Mouse (Mus musculus) left cerebral cortex, postnatal 25 days (tissue): ENCODE data around the gene Trim67. TPM values are rescaled to one million over a fixed set of nuclear protein-coding genes. Genes with fewer than 3 reads are reported as not detected.

ENCODE experiments used
- DNase-seq, 2 experiments: peaks; one replicate each; pipeline ENCODE4 v3.0.0; 2022; ENCODE audit warnings: low spot score in 2 of 2, mixed read lengths in 1 of 2
- intact Hi-C: fragments of 180-260 bp; cut with DNase I; formaldehyde crosslinking; loops from one replicate; pipeline ENCODE4 v1.15.1; 2025
- total RNA-seq, 2 experiments: library from RNA; stranded (reverse); gene quantifications; 2 replicates each; pipeline ENCODE4 v1.2.3; 2021

Gene Trim67
- total RNA-seq, 2 experiments from 2014 or later, result 2.2 to 2.4 TPM

GRCm38 (mm10) chr8:124862321-124863162 is 69.7 kb downstream of the Trim67 start, which contains the start of the genes Gnpat and 2810004N23Rik:
Gene Gnpat (plus strand): TSS chr8:124863033.
Gene 2810004N23Rik (minus strand): TSS chr8:124863120.
- intact Hi-C loops, result no loop called here
- peak; percentile 92 to 93 for DNase-seq

DNA sequence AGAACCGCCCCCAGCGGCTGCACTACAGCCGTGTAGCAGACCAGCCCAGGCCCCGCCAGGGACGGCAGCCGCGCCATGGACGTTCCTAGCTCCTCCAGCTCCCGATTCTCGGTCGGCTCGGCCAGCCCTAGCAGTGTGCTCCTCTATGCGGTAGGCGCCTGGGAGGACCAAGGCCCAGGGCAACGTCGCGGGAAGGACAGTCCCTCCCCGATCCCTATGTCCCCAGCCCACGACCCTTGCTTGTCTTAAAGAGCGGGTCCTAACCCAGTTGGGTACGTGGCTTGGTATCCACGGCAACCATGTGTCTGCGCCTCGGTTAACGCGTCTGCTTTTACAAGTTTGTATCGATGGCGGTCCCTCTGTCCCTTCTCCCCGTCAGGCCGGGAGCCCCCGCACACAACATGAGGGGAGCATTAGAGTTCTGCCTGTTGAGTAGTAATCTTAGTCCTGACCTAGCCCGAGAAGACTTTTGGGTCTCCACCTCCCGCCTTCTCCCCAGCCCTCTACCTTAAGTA is 70.3 kb downstream of the Trim67 start:
- intact Hi-C loops, result no loop called here
- no peak for DNase-seq

DNA sequence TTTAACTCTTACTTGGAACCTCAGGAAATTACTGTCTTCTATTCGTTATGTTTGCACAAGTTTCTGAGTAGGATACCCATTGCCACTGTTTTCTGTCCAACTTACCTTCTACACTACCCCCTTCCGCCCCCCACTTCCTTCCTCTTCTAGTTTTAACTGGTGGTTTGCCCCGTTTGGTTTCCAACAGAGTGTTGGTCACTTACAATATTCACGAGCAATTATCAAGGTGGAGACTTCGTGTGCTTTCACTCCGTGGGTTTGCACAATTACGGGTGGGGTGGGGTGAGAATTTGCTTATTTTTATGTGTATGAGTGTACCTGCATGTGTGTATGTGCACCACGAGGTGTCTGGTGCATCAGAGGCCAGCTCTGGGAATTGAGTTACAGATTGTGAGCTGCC is 70.8 kb downstream of the Trim67 start:
- no peak for DNase-seq
- intact Hi-C loops, result no loop called here

GRCm38 (mm10) chr8:124866669-124867068 is 73.8 kb downstream of the Trim67 start:
- intact Hi-C loops, result no loop called here
- no peak for DNase-seq

DNA sequence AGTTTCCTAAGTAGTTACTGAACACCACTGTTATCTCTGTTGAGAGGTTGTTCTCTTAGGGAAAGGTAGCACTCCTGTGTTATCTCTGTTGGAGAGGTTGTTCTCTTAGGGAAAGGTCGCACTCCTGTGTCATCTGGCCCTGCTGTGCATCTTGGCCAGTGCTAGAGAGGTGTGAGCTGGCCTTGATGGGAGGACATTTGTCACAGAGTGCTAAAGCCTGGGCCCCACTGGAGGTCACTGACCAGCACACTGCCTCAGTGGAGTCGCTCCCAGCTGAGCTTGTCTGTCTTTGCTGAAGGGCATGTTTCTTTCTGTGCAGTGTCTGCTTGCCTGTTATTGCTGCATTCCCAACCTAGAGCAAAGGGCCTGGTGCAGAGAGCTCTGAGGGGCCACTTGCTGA is 74.2 kb downstream of the Trim67 start:
- intact Hi-C loops, result no loop called here
- no peak for DNase-seq

DNA sequence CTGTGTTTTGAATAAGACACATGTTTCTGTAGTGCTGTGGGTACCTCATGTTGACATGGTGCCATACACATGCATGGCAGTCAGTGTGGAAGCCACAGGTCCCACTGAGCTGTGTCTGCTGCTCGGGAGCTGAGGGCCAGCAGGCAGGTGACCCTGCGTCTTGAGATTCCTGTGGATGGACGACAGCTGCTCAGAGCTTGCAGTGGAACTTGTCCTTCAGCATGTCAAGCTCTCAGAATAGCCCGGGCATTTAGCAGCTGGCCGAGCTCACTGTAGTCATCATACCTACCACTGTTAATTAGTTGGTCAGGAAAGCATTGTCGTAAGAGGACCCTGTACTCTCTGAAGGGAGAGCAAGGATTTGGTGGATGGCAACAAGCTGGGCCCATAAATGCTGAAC is 76.8 kb downstream of the Trim67 start:
- intact Hi-C loops, result no loop called here
- no peak for DNase-seq

DNA sequence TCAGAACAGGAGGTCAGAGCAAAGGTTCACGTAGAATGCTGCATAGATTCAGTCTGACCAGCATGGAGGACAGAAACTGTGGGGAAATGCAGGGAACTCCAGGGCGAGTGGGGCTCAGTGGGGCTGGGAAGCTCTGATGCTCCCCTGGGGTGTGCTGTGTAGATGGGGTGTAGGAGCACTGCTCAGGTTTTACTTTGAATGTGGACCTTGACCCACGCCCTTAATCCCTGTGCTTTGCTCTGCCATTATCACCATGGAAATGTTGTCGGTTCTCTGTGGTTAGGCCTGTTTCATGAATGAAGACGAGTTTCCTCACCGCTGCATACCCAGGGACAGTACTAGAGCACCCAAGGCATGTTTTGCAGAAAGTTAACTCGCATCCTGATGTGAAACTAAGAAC is 78.6 kb downstream of the Trim67 start:
- intact Hi-C loops, result no loop called here
- no peak for DNase-seq

GRCm38 (mm10) chr8:124872081-124872480 is 79.2 kb downstream of the Trim67 start:
- intact Hi-C loops, result no loop called here
- DNase-seq, result no peak

- intact Hi-C loops, result no loop called here
- DNase-seq, result no peak
Measured at GRCm38 (mm10) chr8:124872690-124873089, 79.8 kb downstream of the Trim67 start.

- peak in 1 of 2 experiments; percentile 59 for DNase-seq
Measured at GRCm38 (mm10) chr8:124878141-124878540, 85.2 kb downstream of the Trim67 start.

DNA sequence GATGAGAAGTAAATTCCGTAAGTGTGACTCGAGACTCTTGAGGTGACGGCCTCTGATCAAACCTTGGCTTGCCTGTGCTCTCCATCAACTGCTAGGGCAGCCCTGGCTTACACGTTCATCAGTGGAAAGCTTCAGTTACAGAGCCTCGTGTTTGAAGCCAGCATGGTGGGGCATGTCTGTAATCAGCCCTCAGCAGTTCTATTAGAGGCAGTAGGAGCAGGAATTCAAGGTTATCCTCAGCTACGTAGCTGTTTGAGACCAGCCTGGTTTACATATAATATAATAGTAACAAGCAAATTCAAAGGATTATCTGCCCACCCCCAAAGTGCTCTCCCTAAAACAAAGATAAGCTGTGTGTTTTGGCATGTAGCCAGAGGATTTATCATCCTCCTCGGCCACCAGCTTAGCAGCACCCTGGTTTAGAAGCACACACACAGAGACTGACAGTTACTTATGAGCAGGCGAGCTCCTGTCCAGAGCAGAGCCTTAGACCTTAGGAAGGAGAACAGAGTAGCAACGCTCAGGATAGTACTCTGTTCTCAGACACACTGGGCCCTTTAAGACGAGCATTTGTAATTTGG is 86.1 kb downstream of the Trim67 start:
- intact Hi-C loops, result no loop called here
- no peak for DNase-seq

More at GRCm38 (mm10) chr8:124878141-124878540, 85.2 kb downstream of the Trim67 start:
- intact Hi-C loops, result no loop called here

Other genes with a start within 250 kb of the Trim67 start
- 10 to 100 TPM; 21.5 to 23.9 TPM for gene Agt, start 223.4 kb upstream of the Trim67 start, total RNA-seq
- under 1 TPM in 1 of 2 experiments, not detected in 1; 0.21 TPM for gene Capn9, start 217.0 kb upstream of the Trim67 start, total RNA-seq
- 10 to 100 TPM; 50.5 to 55.8 TPM for gene 2310022B05Rik, start 129.7 kb upstream of the Trim67 start, total RNA-seq
- 10 to 100 TPM; 39.1 to 46.4 TPM for gene Ttc13, start 71.1 kb upstream of the Trim67 start, total RNA-seq
- 10 to 100 TPM; 11.1 to 11.4 TPM for gene Arv1, start 71.0 kb upstream of the Trim67 start, total RNA-seq
- gene Fam89a, start 41.3 kb upstream of the Trim67 start, total RNA-seq, result under 1 TPM in 1 of 2 experiments, not detected in 1; 0.25 TPM
- gene Gnpat, start 69.9 kb downstream of the Trim67 start, total RNA-seq, result 10 to 100 TPM; 49.6 to 55.2 TPM
- gene 2810004N23Rik, start 70.0 kb downstream of the Trim67 start, total RNA-seq, result 10 to 100 TPM; 20.3 to 21.6 TPM
- 10 to 100 TPM; 36.2 to 38.9 TPM for gene Exoc8, start 104.6 kb downstream of the Trim67 start, total RNA-seq
- gene Sprtn, start 104.8 kb downstream of the Trim67 start, total RNA-seq, result 10 to 100 TPM; 12.7 to 12.9 TPM
- 10 to 100 TPM; 67.3 to 67.5 TPM for gene Egln1, start 156.2 kb downstream of the Trim67 start, total RNA-seq
- gene Tsnax, start 219.9 kb downstream of the Trim67 start, total RNA-seq, result 100 to 1,000 TPM; 167 to 171 TPM